Mouse (Mus musculus) neural tube, embryonic 13.5 days (tissue): ENCODE measurements around the gene Insrr. TPM values are rescaled to one million over a fixed set of nuclear protein-coding genes. Genes with fewer than 3 reads are reported as not detected.
"Not testable (repeated sequence)": the region's sequence is repeated elsewhere in the genome, so short reads cannot be mapped to it uniquely, and the experiment has no call there.

ENCODE experiments used
- ATAC-seq: fragments of 200-750 bp; cut with Nextera tagmentation; 2 replicates; pipeline ENCODE4 v1.8.0; 2017; ENCODE audit warnings: low read depth, mild to moderate bottlenecking, moderate TSS enrichment, moderate library complexity
- H3K27ac ChIP-seq: fragments of 300-500 bp; sonication (generic); replicated peaks from 2 replicates; pipeline ENCODE4 v1.5.1; 2015; ENCODE audit warnings: moderate library complexity, mild to moderate bottlenecking, inconsistent platforms
- H3K27me3 ChIP-seq: fragments of 300-500 bp; sonication (generic); 2 replicates; pipeline ENCODE4 v1.6.1; 2015; ENCODE audit warnings: mild to moderate bottlenecking, inconsistent platforms
- H3K36me3 ChIP-seq: fragments of 300-500 bp; sonication (generic); 2 replicates; pipeline ENCODE4 v1.6.1; 2015; ENCODE audit warnings: mild to moderate bottlenecking, inconsistent platforms
- H3K4me1 ChIP-seq: fragments of 300-500 bp; sonication (generic); replicated peaks from 2 replicates; pipeline ENCODE4 v1.6.1; 2015; ENCODE audit warnings: inconsistent platforms
- H3K4me2 ChIP-seq: fragments of 300-500 bp; sonication (generic); 2 replicates; pipeline ENCODE4 v1.6.1; 2015; ENCODE audit warnings: inconsistent platforms, mild to moderate bottlenecking, moderate library complexity
- H3K4me3 ChIP-seq: fragments of 300-500 bp; sonication (generic); 2 replicates; pipeline ENCODE4 v1.5.1; 2015; ENCODE audit warnings: mild to moderate bottlenecking, inconsistent platforms
- H3K9ac ChIP-seq: fragments of 300-500 bp; sonication (generic); 2 replicates; pipeline ENCODE4 v1.6.1; 2015; ENCODE audit warnings: moderate library complexity, mild to moderate bottlenecking, inconsistent platforms
- H3K9me3 ChIP-seq: fragments of 300-500 bp; sonication (generic); 2 replicates; pipeline ENCODE4 v1.6.1; 2016; ENCODE audit warnings: inconsistent platforms
- WGBS: fragments of 180-500 bp; shearing (Covaris S2); methylation state at CpG from one replicate; pipeline ENCODE4 v1.1.7; 2015; 5-methylcytosine and 5-hydroxymethylcytosine counted together
- polyA plus RNA-seq: library from polyadenylated mRNA; unstranded; fragments of >200 nt; fragmentation: Nextera tagmentation; extraction: Ambion mirVana; gene quantifications from 2 replicates; pipeline ENCODE4 v1.2.1, GENCODE M21; 2015

Insrr gene
- polyA plus RNA-seq, 1 experiment from 2014 or later: 5.4 TPM

- H3K27me3 ChIP-seq: peaks cover 87% of the 10 kb centered on the region
- ATAC-seq: no peak
Observed at GRCm38 (mm10) chr3:87812413-87812812, 15.7 kb downstream of the Insrr start.

GRCm38 (mm10) chr3:87812873-87813272 lies 16.1 kb downstream of the Insrr start:
- WGBS: 52% methylated on average over 10 of the region's 10 CpGs

More at GRCm38 (mm10) chr3:87812413-87812812, 15.7 kb downstream of the Insrr start:
- no peak overlapping the region for H3K9ac ChIP-seq
- no peaks in the 10 kb centered on the region for H3K36me3 ChIP-seq
- WGBS: 77% methylated on average over 4 of the region's 4 CpGs
- H3K4me2 ChIP-seq: no peak overlapping the region
- no peaks in the 10 kb centered on the region for H3K9me3 ChIP-seq
- H3K27ac ChIP-seq: no peak overlapping the region
- no peak overlapping the region for H3K4me3 ChIP-seq
- peaks cover 18% of the 10 kb centered on the region; the same call in 1 of the 2 replicates for H3K4me1 ChIP-seq

GRCm38 (mm10) chr3:87816166-87816565 lies 19.4 kb downstream of the Insrr start:
- H3K9ac ChIP-seq: no peak overlapping the region
- 0 out of 2 replicates have a peak, but pooled peaks have one; percentile 7 for ATAC-seq

More at GRCm38 (mm10) chr3:87812873-87813272, 16.1 kb downstream of the Insrr start:
- ATAC-seq: no peak
- Histone ChIP-seq H3K4me2 (no peak overlapping the region), H3K27me3 (peaks cover 87% of the 10 kb centered on the region), H3K9me3 (no peaks in the 10 kb centered on the region), H3K4me1 (peaks cover 18% of the 10 kb centered on the region; the same call in 1 of the 2 replicates), H3K36me3 (no peaks in the 10 kb centered on the region), H3K27ac (no peak overlapping the region), H3K4me3 (no peak overlapping the region), H3K9ac (no peak overlapping the region)

GRCm38 (mm10) chr3:87816646-87817093 lies 19.9 kb downstream of the Insrr start:
- Histone ChIP-seq H3K27me3 (peaks cover 50% of the 10 kb centered on the region), H3K9ac (no peak overlapping the region), H3K4me3 (no peak overlapping the region), H3K9me3 (no peaks in the 10 kb centered on the region), H3K27ac (peak overlapping the region; percentile 46; the same call in 1 of the 2 replicates), H3K4me1 (0 out of 2 replicates have a peak, but pooled peaks cover 6% of the 10 kb centered on the region), H3K4me2 (no peak overlapping the region), H3K36me3 (no peaks in the 10 kb centered on the region)
- WGBS: 7% methylated on average over 12 of the region's 12 CpGs
- peak; percentile 43; the same call in 1 of the 2 replicates for ATAC-seq

More at GRCm38 (mm10) chr3:87816166-87816565, 19.4 kb downstream of the Insrr start:
- Histone ChIP-seq H3K27ac (peak overlapping the region; percentile 46; the same call in 1 of the 2 replicates), H3K36me3 (no peaks in the 10 kb centered on the region), H3K27me3 (peaks cover 55% of the 10 kb centered on the region), H3K4me2 (no peak overlapping the region), H3K4me1 (0 out of 2 replicates have a peak, but pooled peaks cover 6% of the 10 kb centered on the region), H3K4me3 (no peak overlapping the region), H3K9me3 (no peaks in the 10 kb centered on the region)
- 49% methylated on average over 6 of the region's 6 CpGs for WGBS

- H3K9me3 ChIP-seq: no peaks in the 10 kb centered on the region
- WGBS: 54% methylated on average over 12 of the region's 12 CpGs
- no peaks in the 10 kb centered on the region for H3K36me3 ChIP-seq
Observed at GRCm38 (mm10) chr3:87818226-87818625, 21.5 kb downstream of the Insrr start.

GRCm38 (mm10) chr3:87824206-87824605 lies 27.5 kb downstream of the Insrr start, which contains the start of gene Pear1:
Gene Pear1 (minus strand): TSS chr3:87824306.
- ATAC-seq: not testable (repeated sequence)

More at GRCm38 (mm10) chr3:87818226-87818625, 21.5 kb downstream of the Insrr start:
- Histone ChIP-seq H3K27me3 (peaks cover 35% of the 10 kb centered on the region), H3K4me2 (no peak overlapping the region), H3K27ac (no peak overlapping the region), H3K4me1 (0 out of 2 replicates have a peak, but pooled peaks cover 6% of the 10 kb centered on the region), H3K4me3 (no peak overlapping the region), H3K9ac (no peak overlapping the region; the same call in 1 of the 2 replicates)
- ATAC-seq: no peak

GRCm38 (mm10) chr3:87828435-87828834 lies 31.7 kb downstream of the Insrr start:
- no peak overlapping the region for H3K27ac ChIP-seq
- no peak overlapping the region for H3K4me2 ChIP-seq
- 43% methylated on average over 4 of the region's 4 CpGs for WGBS
- H3K36me3 ChIP-seq: no peaks in the 10 kb centered on the region
- ATAC-seq: no peak
- no peaks in the 10 kb centered on the region for H3K4me1 ChIP-seq
- no peaks in the 10 kb centered on the region for H3K9me3 ChIP-seq
- H3K9ac ChIP-seq: no peak overlapping the region
- no peak overlapping the region for H3K4me3 ChIP-seq
- H3K27me3 ChIP-seq: peaks cover 6% of the 10 kb centered on the region

More at GRCm38 (mm10) chr3:87824206-87824605, 27.5 kb downstream of the Insrr start, which contains the start of gene Pear1:
- not testable (repeated sequence) for H3K27ac ChIP-seq, H3K9ac ChIP-seq, H3K4me3 ChIP-seq, H3K36me3 ChIP-seq, H3K27me3 ChIP-seq, H3K9me3 ChIP-seq, H3K4me1 ChIP-seq, H3K4me2 ChIP-seq
- WGBS: 96% methylated on average over 1 of the region's 1 CpGs

GRCm38 (mm10) chr3:87829025-87829424 lies 32.3 kb downstream of the Insrr start:
- 50% methylated on average over 10 of the region's 10 CpGs for WGBS
- Histone ChIP-seq H3K9ac (no peak overlapping the region), H3K27ac (no peak overlapping the region), H3K4me1 (no peaks in the 10 kb centered on the region), H3K4me2 (no peak overlapping the region), H3K36me3 (no peaks in the 10 kb centered on the region), H3K27me3 (peaks cover 6% of the 10 kb centered on the region), H3K9me3 (no peaks in the 10 kb centered on the region), H3K4me3 (no peak overlapping the region)
- no peak for ATAC-seq

GRCm38 (mm10) chr3:87832109-87832859 lies 35.5 kb downstream of the Insrr start:
- Histone ChIP-seq H3K9ac (no peak overlapping the region), H3K9me3 (no peaks in the 10 kb centered on the region), H3K4me2 (no peak overlapping the region), H3K27me3 (peaks cover 4% of the 10 kb centered on the region), H3K4me1 (no peaks in the 10 kb centered on the region), H3K27ac (no peak overlapping the region), H3K4me3 (no peak overlapping the region), H3K36me3 (no peaks in the 10 kb centered on the region)
- no peak for ATAC-seq
- 87% methylated on average over 7 of the region's 7 CpGs for WGBS

GRCm38 (mm10) chr3:87833482-87833881 lies 36.7 kb downstream of the Insrr start:
- no peak for ATAC-seq
- no peaks in the 10 kb centered on the region for H3K9me3 ChIP-seq
- no peaks in the 10 kb centered on the region for H3K4me1 ChIP-seq
- peaks cover 4% of the 10 kb centered on the region for H3K27me3 ChIP-seq
- WGBS: 72% methylated on average over 5 of the region's 5 CpGs
- H3K9ac ChIP-seq: no peak overlapping the region
- H3K4me2 ChIP-seq: no peak overlapping the region
- no peak overlapping the region for H3K4me3 ChIP-seq
- H3K36me3 ChIP-seq: no peaks in the 10 kb centered on the region
- H3K27ac ChIP-seq: no peak overlapping the region

GRCm38 (mm10) chr3:87838622-87839021 lies 41.9 kb downstream of the Insrr start:
- Histone ChIP-seq H3K9me3 (no peaks in the 10 kb centered on the region), H3K4me1 (no peaks in the 10 kb centered on the region), H3K27me3 (no peaks in the 10 kb centered on the region), H3K27ac (no peak overlapping the region), H3K4me2 (no peak overlapping the region), H3K9ac (no peak overlapping the region), H3K36me3 (no peaks in the 10 kb centered on the region), H3K4me3 (no peak overlapping the region)
- 7% methylated on average over 4 of the region's 4 CpGs for WGBS
- no peak for ATAC-seq

GRCm38 (mm10) chr3:87840858-87841257 lies 44.1 kb downstream of the Insrr start:
- Histone ChIP-seq H3K27ac (no peak overlapping the region), H3K4me3 (no peak overlapping the region), H3K4me1 (no peaks in the 10 kb centered on the region), H3K9ac (no peak overlapping the region), H3K36me3 (no peaks in the 10 kb centered on the region), H3K9me3 (no peaks in the 10 kb centered on the region), H3K4me2 (no peak overlapping the region), H3K27me3 (no peaks in the 10 kb centered on the region)
- no peak for ATAC-seq
